Mouse (Mus musculus) small intestine, adult 2 months (tissue): ENCODE measurements around the gene Gm43738.

ENCODE experiments used
- CTCF ChIP-seq: fragments of 200-500 bp; IDR thresholded peaks from 2 replicates; pipeline ENCODE4 v1.5.1; 2012; ENCODE audit warnings: low read depth, mild to moderate bottlenecking, control low read depth, inconsistent platforms, low read length, moderate library complexity, mixed read lengths; ENCODE audit not compliant: insufficient replicate concordance, insufficient read length; ENCODE audit errors: extremely low read depth
- POLR2A ChIP-seq: fragments of 200-500 bp; IDR thresholded peaks from 2 replicates; pipeline ENCODE4 v1.6.1; 2012; ENCODE audit warnings: low read depth, mild to moderate bottlenecking, control low read depth, inconsistent platforms, low read length, moderate library complexity

DNA sequence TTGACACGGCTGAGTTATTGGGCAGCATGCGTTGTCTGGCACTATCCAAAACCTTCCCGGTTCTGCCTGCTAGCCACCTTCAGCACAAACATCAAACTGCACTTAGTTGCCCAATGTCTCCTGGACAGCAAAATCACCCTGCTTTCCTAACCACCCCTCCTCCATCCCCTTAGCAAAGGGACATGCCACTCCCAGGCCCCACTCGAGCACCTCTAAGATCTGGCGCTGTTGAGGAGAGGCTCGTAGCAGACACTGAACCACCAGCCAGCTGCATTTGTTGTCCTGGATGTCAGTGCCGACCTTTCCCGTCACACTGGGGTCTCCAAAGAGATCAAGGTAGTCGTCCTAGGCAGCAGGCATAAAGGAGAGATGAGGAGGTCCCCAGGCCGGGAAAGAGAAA, 6.9 kb downstream of the Gm43738 start:
- no peak for TF ChIP-seq POLR2A
- TF ChIP-seq CTCF: no peak
